8 mouse cellular contexts compared by ENCODE assay signal in the genomic region with DNA sequence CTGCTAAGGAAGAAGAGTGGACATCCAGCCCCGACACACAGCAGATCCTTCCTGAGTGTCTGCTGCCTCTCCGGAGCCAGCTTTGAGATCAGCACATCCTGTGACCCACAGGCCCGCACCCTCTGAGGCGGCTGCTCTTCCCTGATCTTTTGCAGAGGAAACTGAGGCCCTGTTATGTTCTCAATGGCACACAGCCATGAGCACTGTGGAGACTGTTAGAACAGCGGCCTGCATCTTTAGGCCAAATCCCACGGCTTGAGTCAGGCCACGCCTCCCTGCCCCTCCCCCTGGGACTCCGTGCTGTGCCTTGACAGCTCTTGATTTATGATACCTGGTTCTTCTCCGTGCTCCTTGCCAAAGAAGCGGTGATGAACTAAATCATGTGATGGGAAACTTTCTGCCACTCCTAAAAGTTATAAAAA. TPM values are rescaled to one million over a fixed set of nuclear protein-coding genes. Genes with fewer than 3 reads are reported as not detected.
A peak's percentile ranks its signal among the peaks of the same experiment; 100 is the strongest.
DNase-seq lines count a peak whose midpoint lies in the region; ATAC-seq and TF ChIP-seq lines count a peak whose summit lies in the region.

No protein-coding gene starts in this region.

- intact Hi-C loops in left cerebral cortex, postnatal 36 days (cut with DNase I): no loop called here

- ATAC-seq in intestine, embryonic 16.5 days: peak; percentile 86
- peak; percentile 44 for ATAC-seq in liver, postnatal 0 days
- ATAC-seq in stomach, embryonic 14.5 days (ENCODE audit: insufficient number of reproducible peaks, insufficient read depth, low FRiP score, low read depth): peak; percentile 86; the same call in 1 of the 2 replicates
- no peak for ATAC-seq in erythroid progenitor cell, adult 5-6 weeks (replicated peaks; ENCODE audit: low FRiP score, poor library complexity, severe bottlenecking)

- no peaks in the 10 kb centered on the region for H3K27me3 ChIP-seq in intestine, embryonic 16.5 days (replicated peaks; ENCODE audit: control insufficient read depth, insufficient read depth, low read length)
- H3K27me3 ChIP-seq in liver, postnatal 0 days (ENCODE audit: insufficient read depth, low read length): no peaks in the 10 kb centered on the region
- H3K27me3 ChIP-seq in stomach, embryonic 14.5 days (ENCODE audit: control insufficient read depth, insufficient read depth, low read length): no peaks in the 10 kb centered on the region

- no peaks in the 10 kb centered on the region for H3K36me3 ChIP-seq in intestine, embryonic 16.5 days (ENCODE audit: control insufficient read depth, insufficient read depth, low read length)
- no peaks in the 10 kb centered on the region for H3K36me3 ChIP-seq in liver, postnatal 0 days (replicated peaks; ENCODE audit: insufficient read depth, low read length)
- H3K36me3 ChIP-seq in stomach, embryonic 14.5 days (ENCODE audit: control insufficient read depth, insufficient read depth, low read length): no peaks in the 10 kb centered on the region

- H3K9me3 ChIP-seq in intestine, embryonic 16.5 days (ENCODE audit: control insufficient read depth, low read length): peaks cover 4% of the 10 kb centered on the region; the same call in 1 of the 2 replicates
- H3K9me3 ChIP-seq in liver, postnatal 0 days (ENCODE audit: low read length): no peaks in the 10 kb centered on the region; the same call in 1 of the 2 replicates
- no peaks in the 10 kb centered on the region for H3K9me3 ChIP-seq in stomach, embryonic 14.5 days (ENCODE audit: control insufficient read depth, low read depth, low read length)

- peak; percentile 65 for DNase-seq in 3134 (ENCODE audit: extremely low read depth, insufficient read length, low spot score)
- DNase-seq in adrenal gland, adult 2 months: peak; percentile 85
- DNase-seq in heart, adult 18-20 months: peak; percentile 75
- peak; percentile 36 for DNase-seq in liver, postnatal 0 days
- DNase-seq in left cerebral cortex, postnatal 36 days (ENCODE audit: low spot score in 2 of 2): no peak

- no peak overlapping the region; the same call in 1 of the 2 replicates for H3K4me2 ChIP-seq in intestine, embryonic 16.5 days (ENCODE audit: low read depth, low read length)
- peak overlapping the region; percentile 38 for H3K4me2 ChIP-seq in liver, postnatal 0 days (ENCODE audit: low read depth, low read length)
- peak overlapping the region; percentile 15; the same call in 1 of the 2 replicates for H3K4me2 ChIP-seq in stomach, embryonic 14.5 days (replicated peaks; ENCODE audit: low read depth, low read length)

- 9% methylated on average over 10 of the region's 10 CpGs for WGBS in intestine, embryonic 16.5 days
- 13% methylated on average over 10 of the region's 10 CpGs for WGBS in liver, postnatal 0 days (ENCODE audit: insufficient replicate concordance)
- WGBS in stomach, embryonic 14.5 days: 14% methylated on average over 10 of the region's 10 CpGs

- peak overlapping the region; percentile 11; the same call in 1 of the 2 replicates for H3K9ac ChIP-seq in intestine, embryonic 16.5 days (ENCODE audit: low read depth, low read length)
- H3K9ac ChIP-seq in liver, postnatal 0 days (replicated peaks): no peak overlapping the region
- H3K9ac ChIP-seq in stomach, embryonic 14.5 days (replicated peaks; ENCODE audit: low read depth, low read length): no peak overlapping the region

- no peak overlapping the region for H3K4me3 ChIP-seq in intestine, embryonic 16.5 days (ENCODE audit: low read length)
- H3K4me3 ChIP-seq in liver, postnatal 0 days (ENCODE audit: low read depth, low read length): no peak overlapping the region
- no peak overlapping the region for H3K4me3 ChIP-seq in stomach, embryonic 14.5 days (ENCODE audit: low read depth, low read length)

- TF ChIP-seq CTCF in liver, postnatal 0 days (IDR thresholded peaks at IDR 0.05; ENCODE audit: low read depth): no peak

- no peak for TF ChIP-seq EP300 in liver, postnatal 0 days (IDR thresholded peaks at IDR 0.05; ENCODE audit: low read depth)

- no peak overlapping the region for H3K27ac ChIP-seq in intestine, embryonic 16.5 days (ENCODE audit: low read length)
- H3K27ac ChIP-seq in liver, postnatal 0 days (ENCODE audit: low read depth): no peak overlapping the region
- peak overlapping the region; percentile 69; the same call in 1 of the 2 replicates for H3K27ac ChIP-seq in stomach, embryonic 14.5 days (ENCODE audit: low read length)

- peaks cover 7% of the 10 kb centered on the region for H3K4me1 ChIP-seq in intestine, embryonic 16.5 days (ENCODE audit: control insufficient read depth, insufficient read depth, low read length)
- H3K4me1 ChIP-seq in liver, postnatal 0 days (ENCODE audit: insufficient read depth): no peaks in the 10 kb centered on the region
- H3K4me1 ChIP-seq in stomach, embryonic 14.5 days (ENCODE audit: control insufficient read depth, insufficient read depth, low read length): peaks cover 5% of the 10 kb centered on the region; the same call in 1 of the 2 replicates

RNA-seq across cellular contexts. Expression of a gene that starts 22.1 kb away (rescaled TPM):
- total RNA-seq in adrenal gland, adult 2 months (2021): 10 to 100 TPM; 15.9 to 21.7 TPM
- 25.3 and 30.7 TPM in 2 replicates for polyA plus RNA-seq in adrenal gland, adult 2 months (2012; rRNA removed)
- total RNA-seq in heart, adult 18-20 months (2021): 1 to 10 TPM; 7.6 to 7.9 TPM
- polyA plus RNA-seq in intestine, embryonic 16.5 days (2015; fragmentation: Nextera tagmentation; extraction: Ambion mirVana): 4.6 and 5.2 TPM in 2 replicates
- polyA plus RNA-seq in liver, postnatal 0 days (2015; fragmentation: Nextera tagmentation; extraction: Ambion mirVana): 0.20 and 0.28 TPM in 2 replicates
- 8.5 and 8.7 TPM in 2 replicates for polyA plus RNA-seq in stomach, embryonic 14.5 days (2014; fragmentation: Nextera tagmentation; extraction: Ambion mirVana)
- total RNA-seq in erythroid progenitor cell, adult 5-6 weeks (2015; ENCODE audit: low replicate concordance): 2.5 TPM in 1 of 2 replicates, not detected in the other
- not detected in 2 replicates for total RNA-seq in erythroid progenitor cell, adult 5-6 weeks (2017; ENCODE audit: low replicate concordance)
- total RNA-seq in left cerebral cortex, postnatal 36 days (2021): 10 to 100 TPM; 13.6 to 26.8 TPM

RNA-seq across cellular contexts. Expression of a gene that starts 42.0 kb away (rescaled TPM):
- total RNA-seq in adrenal gland, adult 2 months (2021): not detected
- polyA plus RNA-seq in adrenal gland, adult 2 months (2012; rRNA removed): not detected in 2 replicates
- total RNA-seq in heart, adult 18-20 months (2021): not detected
- polyA plus RNA-seq in intestine, embryonic 16.5 days (2015; fragmentation: Nextera tagmentation; extraction: Ambion mirVana): not detected in 2 replicates
- polyA plus RNA-seq in liver, postnatal 0 days (2015; fragmentation: Nextera tagmentation; extraction: Ambion mirVana): not detected in 2 replicates
- not detected in 2 replicates for polyA plus RNA-seq in stomach, embryonic 14.5 days (2014; fragmentation: Nextera tagmentation; extraction: Ambion mirVana)
- total RNA-seq in erythroid progenitor cell, adult 5-6 weeks (2015; ENCODE audit: low replicate concordance): not detected in 2 replicates
- not detected in 2 replicates for total RNA-seq in erythroid progenitor cell, adult 5-6 weeks (2017; ENCODE audit: low replicate concordance)
- total RNA-seq in left cerebral cortex, postnatal 36 days (2021): not detected

RNA-seq across cellular contexts. Expression of a gene that starts 54.5 kb away (rescaled TPM):
- total RNA-seq in adrenal gland, adult 2 months (2021): 10 to 100 TPM; 68.2 to 82.2 TPM
- 91.3 and 92.6 TPM in 2 replicates for polyA plus RNA-seq in adrenal gland, adult 2 months (2012; rRNA removed)
- 100 to 1,000 TPM; 103 to 107 TPM for total RNA-seq in heart, adult 18-20 months (2021)
- polyA plus RNA-seq in intestine, embryonic 16.5 days (2015; fragmentation: Nextera tagmentation; extraction: Ambion mirVana): 64.0 and 64.2 TPM in 2 replicates
- polyA plus RNA-seq in liver, postnatal 0 days (2015; fragmentation: Nextera tagmentation; extraction: Ambion mirVana): 19.6 and 23.5 TPM in 2 replicates
- polyA plus RNA-seq in stomach, embryonic 14.5 days (2014; fragmentation: Nextera tagmentation; extraction: Ambion mirVana): 37.1 TPM in 2 replicates
- 10.1 and 21.8 TPM in 2 replicates for total RNA-seq in erythroid progenitor cell, adult 5-6 weeks (2015; ENCODE audit: low replicate concordance)
- total RNA-seq in erythroid progenitor cell, adult 5-6 weeks (2017; ENCODE audit: low replicate concordance): 3.1 and 9.2 TPM in 2 replicates
- total RNA-seq in left cerebral cortex, postnatal 36 days (2021): 10 to 100 TPM; 48.3 to 58.7 TPM

Comparison
In these comparisons a context has a peak if more than half of its experiments do, and no peak if none do; other contexts are left out.
1. DNase-seq: peak in 3134 (single experiment), adrenal gland, adult 2 months (single experiment), heart, adult 18-20 months (2 of 2) and liver, postnatal 0 days (single experiment); none in left cerebral cortex, postnatal 36 days (0 of 2).